Mouse (Mus musculus) thymus, adult 2 months (tissue): ENCODE results near the gene Mtfr1l. TPM values are rescaled to one million over a fixed set of nuclear protein-coding genes. Genes with fewer than 3 reads are reported as not detected.

Experiments
- DNase-seq: peaks from one replicate; pipeline ENCODE4 v3.0.0; 2021
- H3K27ac ChIP-seq: fragments of 200-500 bp; 2 replicates; pipeline ENCODE4 v1.5.1; 2012; ENCODE audit warnings: low read length, control low read depth; ENCODE audit not compliant: control insufficient read depth, insufficient read depth
- H3K27me3 ChIP-seq: fragments of 200-500 bp; 2 replicates; pipeline ENCODE4 v1.6.1; 2012; ENCODE audit warnings: mild to moderate bottlenecking, low read length, moderate library complexity, mixed read lengths; ENCODE audit not compliant: control insufficient read depth, insufficient read depth
- H3K36me3 ChIP-seq: fragments of 200-500 bp; 2 replicates; pipeline ENCODE4 v1.6.1; 2012; ENCODE audit warnings: mild to moderate bottlenecking, low read length, moderate library complexity; ENCODE audit not compliant: control insufficient read depth, insufficient read depth
- H3K4me1 ChIP-seq: fragments of 200-500 bp; replicated peaks from 2 replicates; pipeline ENCODE4 v1.6.1; 2012; ENCODE audit warnings: low read length; ENCODE audit not compliant: control insufficient read depth, insufficient read depth
- H3K4me3 ChIP-seq: fragments of 200-500 bp; 2 replicates; pipeline ENCODE4 v1.5.1; 2012; ENCODE audit warnings: mild to moderate bottlenecking, low read length, control low read depth, moderate library complexity; ENCODE audit not compliant: control insufficient read depth, insufficient read depth
- CTCF ChIP-seq: fragments of 200-500 bp; IDR thresholded peaks from 2 replicates; pipeline ENCODE4 v1.5.1; 2012; ENCODE audit warnings: mild to moderate bottlenecking, control low read depth, low read length, moderate library complexity, borderline replicate concordance; ENCODE audit not compliant: control insufficient read depth, poor library complexity, insufficient read depth; ENCODE audit errors: extremely low read depth
- POLR2A ChIP-seq: fragments of 200-500 bp; IDR thresholded peaks from 2 replicates; pipeline ENCODE4 v1.6.1; 2012; ENCODE audit warnings: mild to moderate bottlenecking, low read length, control low read depth, moderate library complexity; ENCODE audit not compliant: control insufficient read depth, poor library complexity, insufficient read depth; ENCODE audit errors: extremely low read depth
- WGBS: fragments of 180-500 bp; shearing (Covaris S2); methylation state at CpG from one replicate; pipeline ENCODE4 v1.1.7; 2018; 5-methylcytosine and 5-hydroxymethylcytosine counted together
- polyA plus RNA-seq: library from polyadenylated mRNA; depleted of rRNA; stranded (reverse); fragments of >200 nt; gene quantifications from 2 replicates; pipeline ENCODE4 v1.2.3, GENCODE M21; 2012

Gene Mtfr1l
- polyA plus RNA-seq, 1 experiment, result 77.3 TPM

DNA sequence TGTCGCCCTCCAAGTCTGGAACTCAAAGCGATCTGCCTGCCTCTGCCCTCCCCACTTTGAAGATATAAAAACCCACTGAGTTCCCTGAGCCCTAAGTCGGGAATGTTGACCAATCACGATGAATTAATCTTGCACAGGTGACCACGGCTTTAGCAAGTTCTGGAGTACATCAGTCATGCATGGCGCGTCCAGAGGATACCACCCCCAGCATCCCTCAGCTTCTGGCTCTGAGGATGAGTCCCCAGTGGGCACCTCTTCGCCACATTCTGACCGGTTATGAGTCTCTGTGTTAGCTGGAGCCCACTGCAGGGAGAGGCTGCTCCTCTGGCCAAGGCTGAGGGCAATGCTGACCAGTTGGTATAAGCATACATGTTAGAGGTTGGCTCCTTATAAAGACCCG is 51.0 kb downstream of the Mtfr1l start:
- no peak for DNase-seq
- Histone ChIP-seq H3K36me3 (no peaks in the 10 kb centered on the region), H3K4me3 (no peak overlapping the region), H3K4me1 (no peaks in the 10 kb centered on the region), H3K27ac (no peak overlapping the region), H3K27me3 (no peaks in the 10 kb centered on the region)
- WGBS, result 89% methylated on average over 10 of the region's 10 CpGs
- TF ChIP-seq CTCF (no peak), POLR2A (no peak)

DNA sequence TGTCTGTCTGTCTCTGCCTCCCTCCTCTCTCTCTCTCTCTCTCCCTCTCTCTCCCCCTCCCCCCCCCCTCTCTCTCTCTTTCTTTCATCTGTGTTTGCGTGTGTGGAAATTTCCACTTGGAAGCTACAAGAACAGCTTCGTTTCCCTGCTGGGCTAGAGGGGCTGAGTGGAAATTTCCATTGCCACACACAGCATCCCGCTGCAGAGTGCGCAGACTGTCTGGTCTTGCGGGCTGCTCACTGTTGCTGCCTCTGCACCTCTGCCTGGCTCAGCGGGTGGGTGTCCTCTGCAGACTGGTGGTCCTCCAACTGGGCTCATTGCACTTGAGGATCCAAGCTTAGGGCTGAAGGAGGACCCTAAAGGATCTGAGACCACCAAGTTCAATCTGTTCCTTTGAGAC is 51.5 kb downstream of the Mtfr1l start:
- H3K27ac ChIP-seq, result no peak overlapping the region
- DNase-seq, result no peak
- TF ChIP-seq POLR2A (no peak), CTCF (no peak)

DNA sequence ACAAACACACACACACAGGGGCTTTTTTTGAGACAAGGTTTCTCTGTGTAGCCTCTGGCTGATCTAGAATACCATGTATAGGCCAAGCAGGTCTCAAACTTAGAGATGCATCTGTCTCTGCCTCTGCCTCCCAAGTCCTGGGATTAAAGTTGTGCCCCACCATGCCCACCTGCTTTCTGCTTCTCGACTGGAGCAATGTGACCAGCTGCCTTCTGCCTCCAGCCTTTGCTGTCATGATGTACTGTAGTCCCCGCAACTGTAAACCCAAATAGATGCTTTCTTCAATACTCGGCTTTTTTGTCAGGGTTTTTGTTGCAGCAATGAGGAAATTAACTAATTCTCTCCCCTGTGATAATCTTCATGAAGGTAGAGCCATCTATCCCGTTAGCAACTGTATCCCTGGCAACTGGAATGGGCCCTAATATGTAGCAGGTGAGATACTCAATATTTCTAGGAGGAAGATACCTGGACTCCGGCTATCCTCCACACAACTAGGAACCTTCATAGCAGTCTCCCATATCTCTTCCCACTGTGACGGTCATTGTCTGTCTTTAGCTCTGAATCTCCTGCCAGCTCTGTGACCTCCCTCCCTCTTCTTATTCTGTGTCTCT is 52.0 kb downstream of the Mtfr1l start:
- Histone ChIP-seq H3K27me3 (no peaks in the 10 kb centered on the region), H3K4me1 (no peaks in the 10 kb centered on the region), H3K27ac (no peak overlapping the region), H3K36me3 (no peaks in the 10 kb centered on the region), H3K4me3 (no peak overlapping the region)
- WGBS, result 82% methylated on average over 6 of the region's 6 CpGs
- DNase-seq, result no peak
- no peak for TF ChIP-seq CTCF
- TF ChIP-seq POLR2A, result no peak

More for the DNA sequence above, 51.5 kb downstream of the Mtfr1l start:
- H3K36me3 ChIP-seq, result no peaks in the 10 kb centered on the region
- H3K4me1 ChIP-seq, result no peaks in the 10 kb centered on the region
- H3K4me3 ChIP-seq, result no peak overlapping the region
- no peaks in the 10 kb centered on the region for H3K27me3 ChIP-seq
- WGBS, result 77% methylated on average over 6 of the region's 6 CpGs

DNA sequence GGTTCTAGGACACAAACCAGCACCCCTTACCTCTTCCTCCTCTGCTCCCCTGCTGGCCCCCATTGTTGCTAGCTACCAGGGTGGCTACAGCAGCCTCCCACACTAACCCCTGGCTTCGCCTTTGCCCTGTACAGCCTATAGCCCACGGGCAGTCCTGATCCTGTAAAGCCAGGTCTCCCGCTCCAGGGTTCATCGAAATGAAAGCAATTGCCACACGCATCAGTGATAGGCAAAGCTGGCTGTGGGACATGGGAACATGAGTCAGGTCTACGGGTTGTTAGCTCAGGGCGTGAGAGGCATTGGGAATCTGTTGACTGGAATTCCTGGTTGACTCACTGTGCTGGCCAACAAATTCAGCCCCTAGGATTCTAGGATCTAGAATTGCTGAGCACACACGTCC is 52.7 kb downstream of the Mtfr1l start:
- Histone ChIP-seq H3K27me3 (no peaks in the 10 kb centered on the region), H3K4me1 (no peaks in the 10 kb centered on the region), H3K36me3 (no peaks in the 10 kb centered on the region), H3K27ac (no peak overlapping the region), H3K4me3 (no peak overlapping the region)
- TF ChIP-seq CTCF, result no peak
- no peak for TF ChIP-seq POLR2A
- 87% methylated on average over 8 of the region's 8 CpGs for WGBS
- DNase-seq, result no peak

DNA sequence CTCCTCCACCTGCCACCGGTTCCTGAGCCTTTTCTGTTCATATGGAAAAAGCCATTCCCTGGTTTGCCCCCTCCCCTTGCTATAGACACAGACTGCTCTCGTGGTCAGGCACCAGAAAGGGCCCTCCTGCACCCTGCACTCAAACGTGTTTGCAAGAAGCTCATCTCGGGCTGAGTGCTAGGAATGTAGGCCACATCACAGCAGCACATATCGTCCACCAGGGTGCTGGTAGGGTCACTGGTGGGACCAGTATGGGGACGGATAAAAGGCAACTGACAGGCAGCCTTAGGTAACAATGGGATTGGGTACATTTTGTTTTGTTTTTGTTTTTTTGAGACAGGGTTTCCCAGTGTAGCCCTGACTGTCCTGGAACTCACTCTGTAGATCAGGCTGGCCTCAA is 53.9 kb downstream of the Mtfr1l start:
- no peaks in the 10 kb centered on the region for H3K4me1 ChIP-seq
- 60% methylated on average over 6 of the region's 6 CpGs for WGBS
- no peak overlapping the region for H3K4me3 ChIP-seq
- H3K27me3 ChIP-seq, result no peaks in the 10 kb centered on the region
- H3K36me3 ChIP-seq, result no peaks in the 10 kb centered on the region
- no peak overlapping the region for H3K27ac ChIP-seq
- TF ChIP-seq POLR2A (no peak), CTCF (no peak)
- DNase-seq, result no peak

DNA sequence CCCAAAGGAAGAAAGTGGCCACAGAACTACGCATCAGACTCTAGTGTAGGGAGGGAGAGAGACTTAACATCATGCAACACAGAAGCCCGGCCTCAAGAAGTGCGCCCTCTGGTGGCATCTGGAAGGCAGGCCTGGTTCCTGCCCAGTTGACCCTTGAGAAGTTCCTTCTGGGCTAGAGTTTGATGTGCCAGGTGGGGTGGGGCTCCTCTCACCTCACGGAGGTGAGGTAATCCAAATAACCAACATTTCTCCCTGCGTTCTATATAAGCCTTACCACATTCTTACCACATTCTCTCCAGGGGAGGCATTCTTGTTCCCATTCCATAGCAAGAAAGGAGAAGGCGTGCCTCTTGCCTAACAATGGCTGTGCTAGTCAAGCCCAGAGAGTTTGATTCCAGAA is 54.3 kb downstream of the Mtfr1l start:
- no peak overlapping the region for H3K27ac ChIP-seq
- H3K4me1 ChIP-seq, result no peaks in the 10 kb centered on the region
- peak; percentile 75 for DNase-seq
- no peaks in the 10 kb centered on the region for H3K27me3 ChIP-seq
- H3K4me3 ChIP-seq, result no peak overlapping the region
- WGBS, result 21% methylated on average over 6 of the region's 6 CpGs
- H3K36me3 ChIP-seq, result no peaks in the 10 kb centered on the region
- TF ChIP-seq POLR2A (no peak), CTCF (peak; percentile 93)

DNA sequence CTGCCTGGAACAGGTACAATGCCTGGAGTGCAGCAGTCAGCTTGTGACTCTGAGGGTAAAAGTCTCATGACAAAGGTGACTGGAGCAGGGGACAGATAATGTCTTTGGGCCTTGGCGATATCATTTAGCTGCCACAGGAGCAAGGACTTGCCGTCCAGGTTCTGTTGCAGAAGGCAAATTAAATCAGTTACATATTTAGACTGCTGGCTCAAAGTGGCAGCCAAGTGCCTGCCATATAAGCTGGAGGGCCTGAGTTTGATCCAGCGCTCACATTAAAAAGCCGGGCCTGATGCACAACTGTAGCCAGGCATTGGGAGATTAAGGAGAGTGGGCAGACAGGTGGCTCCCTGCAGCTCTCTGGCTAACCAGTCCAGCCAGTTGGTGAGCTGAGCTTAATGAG is 55.3 kb downstream of the Mtfr1l start:
- 97% methylated on average over 4 of the region's 4 CpGs for WGBS
- H3K4me1 ChIP-seq, result no peaks in the 10 kb centered on the region
- peaks cover 7% of the 10 kb centered on the region for H3K36me3 ChIP-seq
- no peak for DNase-seq
- H3K4me3 ChIP-seq, result no peak overlapping the region
- no peak overlapping the region for H3K27ac ChIP-seq
- H3K27me3 ChIP-seq, result no peaks in the 10 kb centered on the region
- no peak for TF ChIP-seq POLR2A
- no peak for TF ChIP-seq CTCF
